Mouse (Mus musculus) left cerebral cortex, adult 11 months (tissue): ENCODE measurements around the gene Lpcat4.

ENCODE experiments used
- DNase-seq: peaks from one replicate; pipeline ENCODE4 v3.0.0; 2022; ENCODE audit warnings: low spot score

Lpcat4 gene

DNA sequence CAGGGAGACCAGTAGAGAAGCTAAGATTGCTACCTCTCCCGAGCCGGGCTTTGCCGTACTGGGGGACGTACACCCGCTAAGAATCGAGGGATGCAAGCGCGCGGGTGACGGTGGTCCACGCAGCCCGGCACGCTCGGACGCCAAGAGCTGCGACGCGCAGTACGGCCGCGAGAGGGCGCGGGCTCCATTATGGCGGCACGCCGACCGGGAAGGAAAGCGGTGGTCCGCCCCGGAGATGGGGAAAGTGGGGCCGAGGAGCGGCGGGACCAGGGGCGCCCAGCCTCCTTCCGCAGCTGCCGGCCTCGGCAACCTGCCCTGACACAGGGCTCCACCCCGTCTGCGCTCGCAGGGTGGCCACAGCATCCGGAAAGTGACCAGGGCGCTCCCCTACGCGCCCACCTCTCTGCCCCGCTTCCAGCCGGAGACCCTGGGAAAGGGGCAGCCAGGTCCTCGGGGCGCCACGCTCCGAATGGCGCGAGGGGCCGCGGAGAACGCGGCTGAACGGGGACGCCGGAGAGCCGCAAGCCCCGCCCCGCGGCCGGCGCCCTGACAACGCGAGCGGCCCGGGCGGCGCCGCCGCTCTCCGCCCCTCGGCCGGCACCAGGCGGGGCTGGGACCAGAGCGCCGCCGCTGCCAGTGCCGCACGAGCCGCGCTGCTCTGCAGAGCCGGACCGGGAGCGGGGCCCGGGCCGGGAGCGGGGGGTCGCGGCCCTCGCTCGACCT, at the start of gene Lpcat4:
Gene Lpcat4, plus strand, starts transcription at position 257 of the 723 bp plus-strand sequence.
- DNase-seq = peak; percentile 83

GRCm38 (mm10) chr2:112196859-112197258, 42.4 kb upstream of the Lpcat4 start:
- DNase-seq = peak; percentile 49

- DNase-seq = no peak
These were observed 36.2 kb upstream of the Lpcat4 start for GRCm38 (mm10) chr2:112203056-112203455.

- DNase-seq = peak; percentile 65
These were observed 29.1 kb upstream of the Lpcat4 start for GRCm38 (mm10) chr2:112210142-112210541.

GRCm38 (mm10) chr2:112210699-112211098, 28.6 kb upstream of the Lpcat4 start:
- DNase-seq = no peak

DNA sequence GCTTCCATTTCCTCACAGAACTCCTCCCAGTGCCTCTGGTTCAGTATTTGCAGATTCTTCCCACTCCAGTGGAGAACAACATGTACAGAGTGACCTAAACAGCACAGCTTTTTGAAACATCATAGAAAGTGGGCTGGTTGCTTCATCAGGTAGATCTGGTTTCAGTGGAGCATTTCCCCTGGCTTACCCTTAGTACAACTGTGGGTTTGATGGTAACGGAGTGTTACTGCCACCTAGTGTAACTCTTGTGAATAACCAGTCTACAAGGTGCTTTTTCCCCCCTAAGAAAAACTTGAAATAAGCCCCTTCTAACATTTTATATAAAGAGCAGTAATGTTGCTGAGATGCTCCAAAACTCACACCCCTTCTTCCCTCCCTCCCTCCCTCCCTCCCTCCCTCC, 23.3 kb upstream of the Lpcat4 start:
- peak; percentile 19 for DNase-seq

DNA sequence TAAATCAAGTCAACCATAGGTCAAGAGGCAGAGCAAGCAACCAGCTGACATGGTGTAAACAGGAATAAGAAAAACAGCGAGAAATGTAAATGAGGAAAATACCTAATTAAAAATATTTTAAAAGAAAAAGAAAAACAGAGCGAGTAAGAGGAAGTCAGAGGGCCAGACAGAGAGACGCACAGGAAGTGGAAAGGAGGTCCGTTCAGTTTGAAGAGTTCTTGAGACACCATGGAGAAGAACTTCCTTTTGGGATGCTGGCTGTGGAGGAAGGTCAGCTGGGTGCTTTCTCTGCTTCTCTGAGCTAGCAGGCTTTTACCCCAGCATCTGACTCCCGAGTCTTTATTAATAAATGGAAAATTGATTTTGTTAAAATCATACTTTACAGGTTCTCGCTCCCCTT, 21.7 kb upstream of the Lpcat4 start:
- DNase-seq = no peak

DNA sequence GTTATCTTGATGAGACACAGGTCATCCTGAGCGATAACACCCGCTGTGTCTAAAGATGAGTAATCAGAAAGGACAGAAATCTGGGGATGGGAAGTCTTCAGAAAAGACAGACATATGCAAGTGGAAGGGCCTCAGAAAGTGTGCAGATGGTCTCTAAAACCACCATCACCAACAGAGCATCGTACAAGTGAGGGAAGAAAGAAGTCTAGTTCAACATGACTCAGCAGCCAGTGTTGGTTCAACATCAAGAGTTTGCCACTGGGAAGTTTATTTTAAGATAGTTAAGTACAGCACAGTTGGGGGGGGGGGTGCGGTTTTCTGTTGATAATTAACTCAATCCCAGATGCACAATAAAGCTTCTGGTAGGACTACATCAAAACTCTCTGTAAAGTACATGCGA, 18.4 kb upstream of the Lpcat4 start:
- no peak for DNase-seq

DNA sequence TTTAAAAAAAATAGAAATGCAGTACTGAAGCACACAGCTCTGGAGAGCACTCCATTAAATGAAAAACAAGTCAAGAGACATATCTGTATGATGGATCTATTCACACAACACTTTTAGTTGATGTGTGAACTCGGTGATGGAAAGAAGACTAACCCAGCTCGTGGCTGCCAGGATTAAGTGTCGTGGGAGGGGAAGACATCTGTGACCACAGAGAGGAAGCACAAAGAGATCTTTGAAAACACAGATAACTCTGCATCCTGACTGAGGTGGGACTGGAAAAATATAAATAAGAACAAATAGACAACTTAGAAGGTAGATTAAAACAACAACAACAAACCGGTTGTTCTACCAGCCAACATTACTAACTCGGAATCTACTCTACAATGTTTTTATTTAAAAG, 16.7 kb upstream of the Lpcat4 start:
- no peak for DNase-seq

GRCm38 (mm10) chr2:112224356-112224755, 14.9 kb upstream of the Lpcat4 start:
- DNase-seq = no peak

- no peak for DNase-seq
These were observed 6.6 kb upstream of the Lpcat4 start for GRCm38 (mm10) chr2:112232623-112233022.

DNA sequence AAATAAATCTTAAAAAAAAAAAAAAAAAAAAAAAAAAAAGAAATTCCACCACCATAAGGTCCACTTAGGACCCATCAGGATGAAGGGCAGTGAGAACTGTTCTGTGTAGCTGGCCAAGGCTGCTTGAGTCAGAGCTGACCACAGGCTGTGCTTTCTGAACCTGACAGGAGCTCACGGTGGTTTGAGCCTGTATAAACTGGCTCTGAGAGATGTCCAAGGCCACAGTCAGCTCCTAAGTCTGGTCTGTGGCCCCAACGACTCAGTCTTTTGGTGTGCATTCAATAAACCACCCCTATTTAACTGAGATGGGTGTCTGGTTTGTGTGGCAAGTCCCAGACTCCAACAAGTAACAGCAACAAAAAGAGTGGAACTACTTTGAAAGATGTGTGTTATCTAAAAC, 2.6 kb upstream of the Lpcat4 start:
- DNase-seq = no peak

DNA sequence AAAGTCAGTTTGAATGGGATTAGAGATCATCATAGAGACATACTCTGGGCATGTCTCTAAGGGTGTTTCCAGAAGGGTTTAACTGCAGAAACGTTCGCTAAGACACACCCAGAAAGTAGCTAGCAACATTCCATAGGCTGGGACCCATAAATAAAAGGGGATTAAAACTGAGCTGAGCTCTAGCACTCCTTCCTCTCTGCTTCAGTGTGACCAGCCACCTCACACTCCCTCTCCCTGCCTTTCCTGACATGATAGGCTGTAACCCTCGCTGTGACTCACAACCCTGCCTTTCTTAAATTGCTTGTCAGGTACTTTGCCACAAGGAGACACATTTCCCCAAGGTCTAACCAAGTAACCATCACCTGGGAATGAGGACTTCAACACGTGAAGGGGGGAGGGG, 1.3 kb upstream of the Lpcat4 start:
- DNase-seq = no peak

DNA sequence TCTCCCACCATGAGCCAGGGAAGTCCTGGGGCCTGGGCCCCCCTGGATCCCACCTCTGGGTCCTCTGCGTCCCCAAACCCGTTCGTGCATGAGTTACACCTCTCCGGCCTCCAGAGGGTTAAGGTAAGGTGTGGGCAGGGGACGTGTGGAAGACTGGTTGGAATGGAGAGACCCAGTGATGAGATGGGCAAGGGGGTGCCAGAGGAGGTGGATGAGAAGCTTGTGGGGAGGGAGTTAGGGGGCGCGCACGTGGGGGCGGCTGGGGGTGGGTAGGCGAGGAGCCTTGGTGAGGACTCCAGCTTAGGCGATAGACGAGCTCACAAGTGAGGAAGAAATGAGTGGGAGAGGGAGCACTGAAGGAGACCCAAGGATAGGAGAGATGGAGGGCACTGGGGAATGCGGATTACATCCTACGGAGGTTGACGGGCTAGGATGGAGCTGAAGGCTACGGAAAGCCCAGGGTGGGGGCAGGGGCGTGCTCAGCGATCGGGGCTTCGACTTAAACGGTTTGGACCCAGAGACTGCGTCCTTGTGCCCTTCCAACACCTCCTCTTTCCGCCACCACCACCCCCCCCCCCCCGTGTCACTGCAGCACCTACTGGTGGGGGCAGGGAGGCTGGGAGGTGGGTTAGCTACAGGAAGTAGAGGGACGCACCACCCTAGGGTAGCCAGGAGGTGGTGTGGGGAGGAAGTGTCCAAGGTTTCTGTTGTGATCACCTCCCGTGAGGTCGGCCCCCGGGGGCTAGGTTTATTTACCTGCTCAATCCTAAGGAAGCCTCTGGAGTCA, 860 bp downstream of the Lpcat4 start:
- DNase-seq = no peak

- no peak for DNase-seq
These were observed 2.5 kb downstream of the Lpcat4 start for GRCm38 (mm10) chr2:112241787-112242186.

GRCm38 (mm10) chr2:112245307-112245706, 6.0 kb downstream of the Lpcat4 start:
- DNase-seq = no peak

GRCm38 (mm10) chr2:112246193-112246592, 6.9 kb downstream of the Lpcat4 start:
- DNase-seq = no peak

DNA sequence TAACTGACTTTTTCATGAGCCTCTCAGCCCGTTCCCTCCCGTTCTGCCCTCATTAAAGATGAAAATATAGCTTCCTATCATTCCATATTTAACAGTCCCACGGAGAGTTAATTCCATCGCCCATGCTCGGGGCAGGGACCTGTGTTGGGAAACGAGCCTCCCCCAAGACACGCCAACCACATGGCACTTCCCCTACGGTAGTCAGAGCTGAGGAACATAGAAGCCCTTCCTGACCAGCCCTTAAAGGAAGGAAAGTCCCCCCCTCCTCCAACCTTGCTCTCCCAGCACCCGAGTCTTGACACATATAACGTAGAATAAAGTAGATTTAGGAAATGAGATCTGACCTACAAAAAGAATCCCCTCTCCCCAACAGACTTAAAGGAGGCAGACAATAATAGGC, 8.1 kb downstream of the Lpcat4 start:
- no peak for DNase-seq

DNA sequence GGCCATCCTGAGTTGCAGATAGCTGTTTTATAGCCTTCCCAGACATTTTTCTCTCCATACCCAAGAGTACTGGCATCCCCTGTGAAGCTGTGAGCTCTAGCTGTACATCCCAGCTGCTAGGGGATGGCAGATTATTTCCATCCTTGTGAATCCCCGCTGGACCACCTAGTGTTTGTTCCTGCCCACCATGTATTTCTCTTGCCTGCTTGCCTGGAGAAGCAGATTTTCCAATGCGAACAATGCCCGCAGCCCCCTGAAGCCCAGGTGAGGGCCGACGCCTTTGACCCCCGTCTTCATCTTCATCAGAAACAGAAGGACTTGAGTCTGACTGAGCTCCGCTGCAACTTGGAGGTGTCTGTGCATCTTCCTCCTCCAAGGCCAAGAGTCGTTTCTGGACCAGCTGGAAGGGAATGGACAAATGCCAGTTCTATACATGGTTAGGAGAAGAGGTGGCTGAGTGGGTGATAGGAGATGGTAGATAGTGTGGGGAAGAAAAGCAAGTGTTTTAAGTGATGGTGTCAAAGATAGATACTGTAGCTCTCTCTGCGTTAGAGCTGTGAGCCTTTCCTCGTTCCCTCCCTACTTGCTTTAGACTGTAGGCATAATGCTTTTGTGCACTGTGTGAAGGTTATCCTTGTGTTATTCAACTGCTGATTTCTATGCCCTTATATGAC, 10.6 kb downstream of the Lpcat4 start:
- DNase-seq = no peak

DNA sequence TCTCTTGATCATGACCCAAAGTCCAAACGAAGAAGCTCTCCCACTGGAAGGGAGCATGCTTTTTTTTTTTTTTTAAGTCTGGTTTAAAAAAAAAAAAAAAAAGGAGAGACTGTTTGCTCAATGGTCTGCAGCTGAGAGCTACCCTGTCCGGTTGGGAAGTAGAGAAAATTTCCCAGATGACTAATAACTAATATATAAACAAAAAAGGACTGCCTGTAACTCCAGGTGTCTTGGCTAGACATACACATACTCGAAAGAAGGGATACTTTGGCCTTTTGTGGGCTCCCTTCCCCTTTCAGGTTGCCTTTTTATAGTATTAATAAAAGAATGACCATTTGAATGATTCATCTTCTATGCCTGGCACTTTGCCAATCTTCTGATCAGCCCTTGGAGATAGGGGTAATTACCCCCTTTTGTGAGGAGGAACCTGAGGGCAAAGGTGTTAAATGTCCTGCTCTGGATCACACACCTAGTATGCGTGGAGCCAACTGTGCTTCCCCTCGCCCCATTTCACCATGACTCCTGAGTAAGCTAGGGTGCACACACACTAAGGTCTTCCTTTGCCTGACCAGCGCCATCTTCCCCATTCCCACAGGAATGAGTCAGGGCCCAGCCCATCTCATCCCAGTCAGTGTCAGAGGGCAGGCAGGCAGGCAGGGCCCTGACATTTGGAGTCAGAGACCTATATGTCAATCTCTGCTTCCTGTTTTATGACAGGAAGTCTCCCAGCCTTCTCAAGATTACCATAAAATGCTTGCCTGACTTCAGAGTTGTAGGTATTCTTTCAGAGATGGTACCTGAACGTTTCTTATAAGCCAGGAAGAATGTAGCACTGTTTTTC, 15.6 kb downstream of the Lpcat4 start:
- no peak for DNase-seq

DNA sequence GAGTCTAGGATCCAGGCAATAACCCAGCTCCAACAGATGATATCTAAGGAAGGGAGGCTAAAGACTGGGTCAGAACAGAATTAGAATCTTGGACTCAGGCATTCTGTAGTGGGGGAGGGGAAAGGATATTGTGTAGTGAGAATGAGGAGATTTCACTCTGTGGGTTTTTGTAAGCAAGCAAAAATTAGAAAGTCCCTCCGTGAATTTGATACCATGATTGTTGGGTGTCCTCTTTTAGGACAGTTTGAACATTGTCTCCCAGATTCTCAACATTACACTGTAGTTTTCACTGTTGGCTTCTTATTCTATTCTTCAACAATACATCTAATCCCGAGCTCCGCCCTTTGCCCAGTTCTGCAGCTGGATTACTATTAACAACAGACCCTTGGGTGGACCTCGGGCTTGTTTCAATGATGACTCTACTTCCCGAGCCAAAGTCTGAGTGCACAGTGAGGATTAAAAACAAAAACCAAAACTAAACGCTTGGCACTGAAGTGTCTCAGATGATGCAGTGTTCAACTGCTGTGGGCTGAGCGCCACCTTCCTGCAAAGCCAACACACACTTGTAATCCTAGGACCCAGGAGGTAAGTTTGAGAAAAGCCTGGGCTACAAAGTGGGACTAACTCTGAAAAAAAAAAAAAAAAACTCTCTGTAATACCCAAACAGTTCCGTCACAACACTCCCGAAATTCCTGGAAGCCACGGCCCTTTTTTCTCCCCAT, 20.1 kb downstream of the Lpcat4 start, which contains the start of gene Nutm1:
Gene Nutm1, minus strand, starts transcription at position 51 of the 722 bp plus-strand sequence.
- no peak for DNase-seq
